Mouse (Mus musculus) midbrain, embryonic 13.5 days (tissue): ENCODE data around the gene Fgd3. TPM values are rescaled to one million over a fixed set of nuclear protein-coding genes. Genes with fewer than 3 reads are reported as not detected.
A peak's percentile ranks its signal among the peaks of the same experiment; 100 is the strongest.

Experiments
- ATAC-seq: fragments of 200-750 bp; cut with Nextera tagmentation; 2 replicates; pipeline ENCODE4 v1.8.0; 2017; ENCODE audit warnings: mild to moderate bottlenecking, moderate TSS enrichment, moderate library complexity
- H3K27ac ChIP-seq: fragments of 300-500 bp; sonication (generic); 2 replicates; pipeline ENCODE4 v1.5.1; 2015; ENCODE audit warnings: inconsistent platforms, mild to moderate bottlenecking, moderate library complexity
- H3K27me3 ChIP-seq: fragments of 300-500 bp; sonication (generic); 2 replicates; pipeline ENCODE4 v1.6.1; 2015; ENCODE audit warnings: mild to moderate bottlenecking, inconsistent platforms
- H3K36me3 ChIP-seq: fragments of 300-500 bp; sonication (generic); 2 replicates; pipeline ENCODE4 v1.6.1; 2015; ENCODE audit warnings: mild to moderate bottlenecking, inconsistent platforms
- H3K4me1 ChIP-seq: fragments of 300-500 bp; sonication (generic); replicated peaks from 2 replicates; pipeline ENCODE4 v1.6.1; 2015; ENCODE audit warnings: inconsistent platforms
- H3K4me2 ChIP-seq: fragments of 300-500 bp; sonication (generic); replicated peaks from 2 replicates; pipeline ENCODE4 v1.6.1; 2015; ENCODE audit warnings: moderate library complexity, mild to moderate bottlenecking, inconsistent platforms
- H3K4me3 ChIP-seq: fragments of 300-500 bp; sonication (generic); replicated peaks from 2 replicates; pipeline ENCODE4 v1.5.1; 2015; ENCODE audit warnings: mild to moderate bottlenecking, inconsistent platforms
- H3K9ac ChIP-seq: fragments of 300-500 bp; sonication (generic); replicated peaks from 2 replicates; pipeline ENCODE4 v1.6.1; 2015; ENCODE audit warnings: mild to moderate bottlenecking, inconsistent platforms
- H3K9me3 ChIP-seq: fragments of 300-500 bp; sonication (generic); 2 replicates; pipeline ENCODE4 v1.6.1; 2016; ENCODE audit warnings: mild to moderate bottlenecking, inconsistent platforms
- WGBS: fragments of 180-500 bp; shearing (Covaris S2); methylation state at CpG from one replicate; pipeline ENCODE4 v1.1.7; 2015; 5-methylcytosine and 5-hydroxymethylcytosine counted together
- polyA plus RNA-seq: library from polyadenylated mRNA; unstranded; fragments of >200 nt; fragmentation: Nextera tagmentation; extraction: Ambion mirVana; gene quantifications from 2 replicates; pipeline ENCODE4 v1.2.1, GENCODE M21; 2015

Gene Fgd3
- polyA plus RNA-seq, 1 experiment from 2014 or later = 1.8 TPM

DNA sequence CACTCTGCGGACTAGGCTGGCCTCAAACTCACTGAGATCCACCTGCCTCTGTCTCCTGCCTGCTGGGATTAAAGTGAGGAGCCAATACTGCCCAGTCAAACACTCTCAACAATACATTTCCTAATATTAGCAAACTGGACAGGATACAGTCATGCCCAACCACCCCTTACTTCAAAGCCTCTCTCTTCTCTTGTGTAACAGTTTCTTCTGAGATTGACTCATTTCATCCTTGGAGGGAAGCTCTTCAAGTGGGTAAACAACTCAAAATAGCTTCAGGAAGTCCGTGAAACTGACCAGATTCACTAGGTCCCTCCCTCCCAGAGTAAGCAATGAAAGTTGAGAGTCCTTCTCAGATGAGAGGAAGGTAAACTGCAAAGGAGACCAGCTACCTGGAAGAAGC, 68.0 kb downstream of the Fgd3 start:
- 83% methylated on average over 2 of the region's 2 CpGs for WGBS
- Histone ChIP-seq H3K36me3 (no peaks in the 10 kb centered on the region), H3K27ac (no peak overlapping the region), H3K4me1 (peaks cover 8% of the 10 kb centered on the region), H3K27me3 (peaks cover 24% of the 10 kb centered on the region), H3K9me3 (no peaks in the 10 kb centered on the region), H3K4me3 (no peak overlapping the region), H3K9ac (no peak overlapping the region), H3K4me2 (no peak overlapping the region)
- no peak for ATAC-seq

- H3K9me3 ChIP-seq = no peaks in the 10 kb centered on the region
- ATAC-seq = no peak
- H3K9ac ChIP-seq = no peak overlapping the region
- WGBS = 26% methylated on average over 4 of the region's 4 CpGs
- no peak overlapping the region for H3K4me3 ChIP-seq
- H3K4me2 ChIP-seq = no peak overlapping the region
- no peaks in the 10 kb centered on the region for H3K36me3 ChIP-seq
- H3K27me3 ChIP-seq = peaks cover 36% of the 10 kb centered on the region
- H3K27ac ChIP-seq = no peak overlapping the region
- peaks cover 8% of the 10 kb centered on the region for H3K4me1 ChIP-seq
Observed at GRCm38 (mm10) chr13:49250716-49251517, 69.2 kb downstream of the Fgd3 start.

GRCm38 (mm10) chr13:49249634-49250033, 70.5 kb downstream of the Fgd3 start:
- peaks cover 8% of the 10 kb centered on the region for H3K4me1 ChIP-seq
- H3K27me3 ChIP-seq = peaks cover 39% of the 10 kb centered on the region
- H3K36me3 ChIP-seq = no peaks in the 10 kb centered on the region
- H3K9ac ChIP-seq = no peak overlapping the region
- H3K4me3 ChIP-seq = no peak overlapping the region
- H3K9me3 ChIP-seq = no peaks in the 10 kb centered on the region
- H3K4me2 ChIP-seq = no peak overlapping the region
- no peak overlapping the region for H3K27ac ChIP-seq
- no peak for ATAC-seq
- 54% methylated on average over 2 of the region's 2 CpGs for WGBS

GRCm38 (mm10) chr13:49248923-49249322, 71.2 kb downstream of the Fgd3 start:
- Histone ChIP-seq H3K9ac (no peak overlapping the region), H3K4me3 (no peak overlapping the region), H3K4me2 (no peak overlapping the region), H3K9me3 (no peaks in the 10 kb centered on the region), H3K4me1 (peaks cover 8% of the 10 kb centered on the region), H3K36me3 (no peaks in the 10 kb centered on the region), H3K27ac (no peak overlapping the region), H3K27me3 (peaks cover 39% of the 10 kb centered on the region)
- WGBS = 66% methylated on average over 3 of the region's 3 CpGs
- no peak for ATAC-seq

- Histone ChIP-seq H3K4me1 (peaks cover 8% of the 10 kb centered on the region), H3K9ac (0 out of 2 replicates have a peak within 1 kb of the TSS, but pooled peaks have one; percentile 20), H3K9me3 (no peaks in the 10 kb centered on the region), H3K4me2 (peak within 1 kb of the TSS; percentile 55), H3K36me3 (no peaks in the 10 kb centered on the region), H3K27me3 (peaks cover 39% of the 10 kb centered on the region), H3K4me3 (peak within 1 kb of the TSS; percentile 35), H3K27ac (no peak within 1 kb of the TSS)
- ATAC-seq = 0 out of 2 replicates have a peak, but pooled peaks have one; percentile 17
- WGBS = 16% methylated on average over 7 of the region's 8 CpGs
Observed at GRCm38 (mm10) chr13:49248467-49248862, 71.6 kb downstream of the Fgd3 start, which contains the start of gene Susd3. TSS of gene Susd3 (minus strand) at chr13:49248706.

DNA sequence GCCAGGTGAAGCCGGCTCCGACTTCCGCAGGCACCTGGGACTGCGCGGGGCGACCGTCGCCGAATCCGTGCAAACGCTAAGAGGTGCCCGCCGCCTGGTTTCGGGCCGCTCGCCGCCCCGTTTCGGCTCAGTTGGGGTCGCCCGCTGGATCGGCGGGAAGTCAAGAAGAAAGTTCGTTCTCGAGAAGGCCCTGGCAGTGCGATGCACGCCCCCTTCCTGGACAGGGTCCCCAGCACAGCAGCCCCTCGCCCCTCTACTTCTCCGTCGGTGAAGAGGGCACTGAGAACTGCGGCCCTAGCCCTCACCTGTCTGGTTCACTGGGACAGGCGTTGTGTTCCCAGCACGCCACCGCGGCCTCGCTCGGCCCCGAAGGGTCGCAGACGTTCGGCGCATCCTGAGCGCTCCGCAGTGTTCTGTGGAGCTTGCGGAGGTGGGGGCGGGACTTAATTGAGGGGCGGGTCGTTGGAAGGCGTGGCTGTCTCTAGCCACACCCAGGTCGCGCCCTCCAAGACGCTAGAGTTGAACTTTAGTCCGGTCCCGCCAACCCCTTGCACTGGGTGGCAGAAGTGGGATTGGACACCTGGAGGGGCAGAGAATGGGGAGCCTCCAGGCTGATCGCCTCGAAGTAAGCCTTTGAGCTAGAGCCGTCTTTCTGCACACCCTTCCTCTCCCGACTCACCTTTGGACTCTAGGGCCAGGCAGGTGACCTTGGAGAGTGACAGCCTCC, 72.2 kb downstream of the Fgd3 start:
- ATAC-seq = peak; percentile 53; the same call in 1 of the 2 replicates
- Histone ChIP-seq H3K9ac (0 out of 2 replicates have a peak overlapping the region, but pooled peaks have one; percentile 20), H3K4me3 (peak overlapping the region; percentile 35), H3K4me1 (peaks cover 8% of the 10 kb centered on the region), H3K9me3 (no peaks in the 10 kb centered on the region), H3K27ac (no peak overlapping the region), H3K36me3 (no peaks in the 10 kb centered on the region), H3K27me3 (peaks cover 39% of the 10 kb centered on the region), H3K4me2 (peak overlapping the region; percentile 55)
- WGBS = 2% methylated on average over 58 of the region's 58 CpGs

GRCm38 (mm10) chr13:49247232-49247739, 72.8 kb downstream of the Fgd3 start:
- H3K9me3 ChIP-seq = no peaks in the 10 kb centered on the region
- 34% methylated on average over 12 of the region's 12 CpGs for WGBS
- peaks cover 8% of the 10 kb centered on the region for H3K4me1 ChIP-seq
- no peak for ATAC-seq
- H3K9ac ChIP-seq = no peak overlapping the region
- no peaks in the 10 kb centered on the region for H3K36me3 ChIP-seq
- H3K4me3 ChIP-seq = peak overlapping the region; percentile 35
- H3K27ac ChIP-seq = no peak overlapping the region
- peak overlapping the region; percentile 55 for H3K4me2 ChIP-seq
- peaks cover 39% of the 10 kb centered on the region for H3K27me3 ChIP-seq

DNA sequence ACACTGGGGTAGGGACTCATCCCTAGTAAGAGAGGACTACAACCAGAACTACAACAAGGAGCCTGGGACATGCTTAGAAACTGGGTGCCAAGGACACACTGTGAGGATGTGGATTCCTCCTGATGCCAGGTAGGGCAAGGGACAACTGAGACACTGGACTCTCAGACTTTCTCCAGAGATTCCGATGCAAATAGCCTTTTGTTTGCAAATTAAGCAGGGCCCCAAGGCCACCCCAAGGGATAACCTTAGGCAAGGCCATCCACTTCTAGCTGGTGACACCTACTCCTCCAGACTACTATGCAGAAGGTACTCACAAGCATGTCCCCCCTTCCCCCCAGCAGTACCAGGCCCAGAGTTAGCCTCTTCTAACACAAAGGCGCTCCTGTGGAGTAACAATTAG, 73.5 kb downstream of the Fgd3 start:
- H3K9me3 ChIP-seq = no peaks in the 10 kb centered on the region

GRCm38 (mm10) chr13:49246011-49246410, 74.1 kb downstream of the Fgd3 start:
- 84% methylated on average over 3 of the region's 3 CpGs for WGBS
- H3K4me2 ChIP-seq = no peak overlapping the region
- no peaks in the 10 kb centered on the region for H3K9me3 ChIP-seq
- no peak overlapping the region for H3K9ac ChIP-seq
- ATAC-seq = no peak
- H3K27me3 ChIP-seq = peaks cover 39% of the 10 kb centered on the region
- peaks cover 8% of the 10 kb centered on the region for H3K4me1 ChIP-seq
- H3K27ac ChIP-seq = no peak overlapping the region
- no peak overlapping the region for H3K4me3 ChIP-seq
- no peaks in the 10 kb centered on the region for H3K36me3 ChIP-seq

More for the DNA sequence above, 73.5 kb downstream of the Fgd3 start:
- Histone ChIP-seq H3K27me3 (peaks cover 39% of the 10 kb centered on the region), H3K4me1 (peaks cover 8% of the 10 kb centered on the region), H3K36me3 (no peaks in the 10 kb centered on the region), H3K4me2 (no peak overlapping the region), H3K27ac (no peak overlapping the region), H3K9ac (no peak overlapping the region), H3K4me3 (no peak overlapping the region)
- no peak for ATAC-seq
- 70% methylated on average over 2 of the region's 2 CpGs for WGBS

GRCm38 (mm10) chr13:49245251-49245650, 74.9 kb downstream of the Fgd3 start:
- no peak overlapping the region for H3K9ac ChIP-seq
- H3K4me1 ChIP-seq = peaks cover 8% of the 10 kb centered on the region
- peaks cover 39% of the 10 kb centered on the region for H3K27me3 ChIP-seq
- H3K4me2 ChIP-seq = no peak overlapping the region
- H3K9me3 ChIP-seq = no peaks in the 10 kb centered on the region
- H3K36me3 ChIP-seq = no peaks in the 10 kb centered on the region
- no peak overlapping the region for H3K4me3 ChIP-seq
- ATAC-seq = no peak
- no peak overlapping the region for H3K27ac ChIP-seq
- WGBS = 54% methylated on average over 4 of the region's 4 CpGs

DNA sequence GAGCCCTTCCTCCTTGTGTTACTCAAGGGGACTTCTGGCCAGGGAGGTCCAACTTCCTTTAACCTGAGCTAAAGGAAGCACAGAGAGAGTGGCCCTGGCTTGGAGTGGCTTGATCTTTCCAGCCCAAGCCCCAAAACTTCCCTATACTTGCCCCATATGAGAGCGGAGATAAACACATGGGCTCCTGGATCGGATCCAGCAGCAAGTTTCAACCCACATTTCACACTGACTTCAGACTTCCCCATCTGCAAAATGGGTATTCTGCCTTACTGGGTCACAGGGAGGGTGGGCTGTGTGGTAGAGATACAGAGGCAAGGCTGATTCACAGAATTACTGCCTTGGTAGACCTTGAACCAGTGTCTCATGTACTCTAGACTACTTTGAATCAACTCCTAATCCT, 76.6 kb downstream of the Fgd3 start:
- peaks cover 8% of the 10 kb centered on the region for H3K4me1 ChIP-seq
- H3K4me2 ChIP-seq = no peak overlapping the region
- no peaks in the 10 kb centered on the region for H3K9me3 ChIP-seq
- H3K36me3 ChIP-seq = no peaks in the 10 kb centered on the region
- H3K4me3 ChIP-seq = no peak overlapping the region
- no peak overlapping the region for H3K27ac ChIP-seq
- no peak overlapping the region for H3K9ac ChIP-seq
- no peak for ATAC-seq
- WGBS = 93% methylated on average over 2 of the region's 2 CpGs
- peaks cover 30% of the 10 kb centered on the region for H3K27me3 ChIP-seq
